Mouse (Mus musculus): ENCODE measurements around the gene Acsl3.

Gene Acsl3

GRCm38 (mm10) chr1:78657671-78658440 lies at the start of gene Acsl3, which contains the start of gene Utp14b:
Gene Acsl3 (plus strand): TSS chr1:78657825.
Gene Utp14b (plus strand): TSS chr1:78658038.
- DNase-seq (ENCODE audit: low spot score in 2 of 2) = peak; percentile 90 to 92

- no peak for DNase-seq (ENCODE audit: low spot score in 2 of 2)
Measured at GRCm38 (mm10) chr1:78609134-78609907, 48.3 kb upstream of the Acsl3 start.

- no peak for DNase-seq (ENCODE audit: low spot score in 2 of 2)
Measured at GRCm38 (mm10) chr1:78611039-78611438, 46.6 kb upstream of the Acsl3 start.

GRCm38 (mm10) chr1:78612959-78613358 lies 44.7 kb upstream of the Acsl3 start:
- DNase-seq (ENCODE audit: low spot score in 2 of 2) = no peak

- DNase-seq (ENCODE audit: low spot score in 2 of 2) = no peak
Measured at GRCm38 (mm10) chr1:78624352-78624751, 33.3 kb upstream of the Acsl3 start.

GRCm38 (mm10) chr1:78634486-78634885 lies 23.1 kb upstream of the Acsl3 start:
- DNase-seq (ENCODE audit: low spot score in 2 of 2) = no peak

- no peak for DNase-seq (ENCODE audit: low spot score in 2 of 2)
Measured at GRCm38 (mm10) chr1:78640871-78641270, 16.8 kb upstream of the Acsl3 start.

- DNase-seq (ENCODE audit: low spot score in 2 of 2) = no peak
Measured at GRCm38 (mm10) chr1:78641791-78642190, 15.8 kb upstream of the Acsl3 start.

GRCm38 (mm10) chr1:78642197-78642596 lies 15.4 kb upstream of the Acsl3 start:
- no peak for DNase-seq (ENCODE audit: low spot score in 2 of 2)

- DNase-seq (ENCODE audit: low spot score in 2 of 2) = no peak
Measured at GRCm38 (mm10) chr1:78647317-78647885, 10.2 kb upstream of the Acsl3 start.

GRCm38 (mm10) chr1:78649269-78650061 lies 8.2 kb upstream of the Acsl3 start:
- no peak for DNase-seq (ENCODE audit: low spot score in 2 of 2)

- no peak for DNase-seq (ENCODE audit: low spot score in 2 of 2)
Measured at GRCm38 (mm10) chr1:78656472-78656871, 1.2 kb upstream of the Acsl3 start.

- no peak for DNase-seq (ENCODE audit: low spot score in 2 of 2)
Measured at GRCm38 (mm10) chr1:78657021-78657629, 500 bp upstream of the Acsl3 start.

- DNase-seq (ENCODE audit: low spot score in 2 of 2) = no peak
Measured at GRCm38 (mm10) chr1:78658441-78659269, 1.0 kb downstream of the Acsl3 start.

GRCm38 (mm10) chr1:78659270-78659823 lies 1.7 kb downstream of the Acsl3 start:
- no peak for DNase-seq (ENCODE audit: low spot score in 2 of 2)

- DNase-seq (ENCODE audit: low spot score in 2 of 2) = no peak
Measured at GRCm38 (mm10) chr1:78664326-78664725, 6.7 kb downstream of the Acsl3 start.

GRCm38 (mm10) chr1:78665954-78666499 lies 8.4 kb downstream of the Acsl3 start:
- DNase-seq (ENCODE audit: low spot score in 2 of 2) = no peak

- DNase-seq (ENCODE audit: low spot score in 2 of 2) = no peak
Measured at GRCm38 (mm10) chr1:78666585-78666984, 9.0 kb downstream of the Acsl3 start.

GRCm38 (mm10) chr1:78682291-78682690 lies 24.7 kb downstream of the Acsl3 start:
- no peak for DNase-seq (ENCODE audit: low spot score in 2 of 2)

- no peak for DNase-seq (ENCODE audit: low spot score in 2 of 2)
Measured at GRCm38 (mm10) chr1:78684128-78684527, 26.5 kb downstream of the Acsl3 start.

Measured in natural killer cell, adult 2 months (primary cell).